Mouse (Mus musculus): ENCODE data around the gene Mul1.

DNA sequence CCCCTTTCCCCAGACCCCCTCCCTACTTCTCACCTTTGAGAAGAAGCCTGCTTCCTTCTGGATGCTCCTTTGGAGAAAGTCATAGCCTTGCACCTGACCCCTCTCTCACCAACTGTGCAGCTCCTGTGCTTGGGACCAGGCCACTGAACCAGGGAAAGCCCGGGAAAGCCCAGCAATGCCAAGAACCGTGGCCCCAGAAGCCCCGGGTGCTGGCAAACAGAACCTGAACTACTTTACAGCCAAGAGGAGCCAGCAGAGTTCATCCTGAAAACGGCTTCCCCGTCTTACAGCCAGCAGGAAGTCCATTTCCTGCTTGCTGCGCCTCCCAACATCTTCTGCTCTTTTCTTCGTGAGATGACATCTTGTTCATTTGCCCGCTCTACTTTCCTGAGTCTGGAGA, 48.2 kb downstream of the Mul1 start:
- TF ChIP-seq GATA1 (IDR thresholded peaks at IDR 0.05; ENCODE audit: low read length) (no peak), TAL1 (IDR thresholded peaks at IDR 0.05; ENCODE audit: low read length) (no peak)
